Mouse (Mus musculus): Measurements from ENCODE around the gene Stat5a.

- TF ChIP-seq CTCF (IDR thresholded peaks at IDR 0.05; ENCODE audit: extremely low read depth, insufficient read depth, low read length) (no peak), POLR2A (IDR thresholded peaks at IDR 0.05; ENCODE audit: extremely low read depth, insufficient read depth, low read length) (no peak)
Measured at GRCm38 (mm10) chr11:100839523-100839922, 19.6 kb upstream of the Stat5a start.

Data from cortical plate, adult 2 months (tissue).